Mouse (Mus musculus) CD4-positive naive resting alpha-beta T cell, adult 76 days (primary cell): ENCODE measurements around the gene Mblac2. TPM values are rescaled to one million over a fixed set of nuclear protein-coding genes. Genes with fewer than 3 reads are reported as not detected.

Experiments used
- total RNA-seq: library from RNA; stranded (reverse); gene quantifications from one replicate; pipeline ENCODE4 v1.2.4, GENCODE M21; 2023

Gene Mblac2
- 5.2 TPM for total RNA-seq

DNA sequence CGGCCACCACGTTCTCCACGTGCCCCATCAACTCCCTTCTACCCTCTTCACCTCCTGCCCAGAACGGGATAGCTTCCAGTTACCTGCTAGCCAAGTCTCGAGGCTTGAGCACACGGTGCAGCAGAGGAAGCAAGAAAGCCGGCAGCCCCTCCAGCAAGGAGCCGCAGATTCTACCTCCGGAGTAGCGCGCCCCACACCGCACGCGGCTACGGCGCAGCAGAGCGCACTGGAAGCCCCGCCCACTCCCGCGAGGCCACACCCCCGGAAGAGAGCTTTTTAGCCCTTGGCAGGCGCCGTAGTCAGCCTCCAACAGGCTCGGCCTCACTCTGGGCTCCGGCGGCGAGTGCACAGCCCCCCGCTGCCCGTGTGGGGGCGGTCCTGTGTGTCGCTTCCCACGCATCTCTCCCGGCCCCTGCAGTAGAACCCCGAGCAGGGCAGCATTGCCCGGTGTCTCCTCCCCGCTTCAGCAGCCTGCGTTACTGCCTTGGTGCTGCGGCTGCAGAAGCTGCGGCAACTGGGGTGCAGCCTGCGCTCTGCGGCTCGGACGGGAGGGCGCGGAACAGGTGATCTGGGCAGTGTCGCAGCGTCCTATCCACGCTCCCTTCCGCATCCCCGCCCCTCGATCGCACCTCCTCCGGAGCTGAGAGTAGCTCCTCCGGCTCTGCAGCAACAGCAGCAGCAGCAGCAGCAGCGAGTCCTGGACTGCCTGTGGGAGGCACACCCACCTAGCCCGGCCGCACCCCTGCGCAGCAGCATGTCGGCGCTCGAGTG lies at the start of gene Mblac2, which contains the start of gene Polr3g:
Gene Mblac2, plus strand, starts transcription at position 567 of the 771 bp plus-strand sequence.
Gene Polr3g, minus strand, starts transcription at position 239 of the 771 bp plus-strand sequence.

DNA sequence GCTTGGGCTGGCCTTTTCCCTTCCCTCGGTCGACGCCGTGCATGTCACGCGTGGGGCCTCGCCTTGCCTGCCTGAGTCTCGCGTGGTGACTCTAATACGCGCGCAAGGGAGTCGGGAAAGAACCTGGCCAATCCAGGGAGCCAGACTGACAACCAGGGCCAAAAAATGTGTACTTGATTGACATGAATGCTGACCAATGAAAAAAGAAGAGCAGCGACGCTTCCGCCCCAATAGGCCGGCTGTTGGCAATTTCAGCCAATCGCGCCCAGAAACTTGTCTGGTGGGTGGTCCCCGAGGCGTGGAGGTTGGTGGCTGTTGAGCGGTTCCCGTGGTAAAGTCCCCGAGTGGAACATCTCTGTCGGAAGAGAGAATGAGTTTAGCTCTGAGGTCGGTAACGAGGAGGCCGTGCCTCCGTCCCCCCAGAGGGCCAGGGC lies 71.8 kb downstream of the Mblac2 start, which contains the start of gene Cetn3:
Gene Cetn3, plus strand, starts transcription at position 107 of the 434 bp plus-strand sequence.

Other genes starting within 250 kb of the Mblac2 start
- gene Adgrv1, start 78.2 kb upstream of the Mblac2 start, total RNA-seq = 0.53 TPM
- 52.9 TPM for gene Lysmd3, start 53.7 kb upstream of the Mblac2 start, total RNA-seq
- gene Polr3g, start 328 bp upstream of the Mblac2 start, total RNA-seq = 16.0 TPM
- gene Cetn3, start 71.7 kb downstream of the Mblac2 start, total RNA-seq = 69.8 TPM